Mouse (Mus musculus) small intestine, adult 2 months (tissue): ENCODE data around the gene Slc9a3r2. TPM values are rescaled to one million over a fixed set of nuclear protein-coding genes. Genes with fewer than 3 reads are reported as not detected.

Source experiments
- H3K27ac ChIP-seq: fragments of 200-500 bp; 2 replicates; pipeline ENCODE4 v1.5.1; 2012; ENCODE audit warnings: low read depth, low read length, control low read depth, inconsistent platforms; ENCODE audit not compliant: insufficient read depth
- H3K27me3 ChIP-seq: fragments of 200-500 bp; 2 replicates; pipeline ENCODE4 v1.6.1; 2012; ENCODE audit warnings: mild to moderate bottlenecking, moderate library complexity, low read length, inconsistent platforms; ENCODE audit not compliant: control insufficient read depth, insufficient read depth
- H3K36me3 ChIP-seq: fragments of 200-500 bp; 2 replicates; pipeline ENCODE4 v1.6.1; 2012; ENCODE audit warnings: mild to moderate bottlenecking, low read length, control low read depth, inconsistent platforms; ENCODE audit not compliant: control insufficient read depth, insufficient read depth
- H3K4me1 ChIP-seq: fragments of 200-500 bp; 2 replicates; pipeline ENCODE4 v1.6.1; 2012; ENCODE audit warnings: low read length, inconsistent platforms, mixed read lengths; ENCODE audit not compliant: control insufficient read depth, insufficient read depth, insufficient read length
- H3K4me3 ChIP-seq: fragments of 200-500 bp; 2 replicates; pipeline ENCODE4 v1.5.1; 2012; ENCODE audit warnings: low read depth, mild to moderate bottlenecking, control low read depth, inconsistent platforms, low read length, moderate library complexity
- CTCF ChIP-seq: fragments of 200-500 bp; IDR thresholded peaks from 2 replicates; pipeline ENCODE4 v1.5.1; 2012; ENCODE audit warnings: low read depth, mild to moderate bottlenecking, control low read depth, inconsistent platforms, low read length, moderate library complexity, mixed read lengths; ENCODE audit not compliant: insufficient replicate concordance, insufficient read length; ENCODE audit errors: extremely low read depth
- POLR2A ChIP-seq: fragments of 200-500 bp; IDR thresholded peaks from 2 replicates; pipeline ENCODE4 v1.6.1; 2012; ENCODE audit warnings: low read depth, mild to moderate bottlenecking, control low read depth, inconsistent platforms, low read length, moderate library complexity
- WGBS: fragments of 180-500 bp; shearing (Covaris S2); methylation state at CpG from one replicate; pipeline ENCODE4 v1.1.7; 2018; 5-methylcytosine and 5-hydroxymethylcytosine counted together
- polyA plus RNA-seq: library from polyadenylated mRNA; depleted of rRNA; stranded (reverse); fragments of >200 nt; gene quantifications from 2 replicates; pipeline ENCODE4 v1.2.3, GENCODE M21; 2012; rRNA removed

Slc9a3r2 gene
- polyA plus RNA-seq, 1 experiment, result 44.9 TPM

DNA sequence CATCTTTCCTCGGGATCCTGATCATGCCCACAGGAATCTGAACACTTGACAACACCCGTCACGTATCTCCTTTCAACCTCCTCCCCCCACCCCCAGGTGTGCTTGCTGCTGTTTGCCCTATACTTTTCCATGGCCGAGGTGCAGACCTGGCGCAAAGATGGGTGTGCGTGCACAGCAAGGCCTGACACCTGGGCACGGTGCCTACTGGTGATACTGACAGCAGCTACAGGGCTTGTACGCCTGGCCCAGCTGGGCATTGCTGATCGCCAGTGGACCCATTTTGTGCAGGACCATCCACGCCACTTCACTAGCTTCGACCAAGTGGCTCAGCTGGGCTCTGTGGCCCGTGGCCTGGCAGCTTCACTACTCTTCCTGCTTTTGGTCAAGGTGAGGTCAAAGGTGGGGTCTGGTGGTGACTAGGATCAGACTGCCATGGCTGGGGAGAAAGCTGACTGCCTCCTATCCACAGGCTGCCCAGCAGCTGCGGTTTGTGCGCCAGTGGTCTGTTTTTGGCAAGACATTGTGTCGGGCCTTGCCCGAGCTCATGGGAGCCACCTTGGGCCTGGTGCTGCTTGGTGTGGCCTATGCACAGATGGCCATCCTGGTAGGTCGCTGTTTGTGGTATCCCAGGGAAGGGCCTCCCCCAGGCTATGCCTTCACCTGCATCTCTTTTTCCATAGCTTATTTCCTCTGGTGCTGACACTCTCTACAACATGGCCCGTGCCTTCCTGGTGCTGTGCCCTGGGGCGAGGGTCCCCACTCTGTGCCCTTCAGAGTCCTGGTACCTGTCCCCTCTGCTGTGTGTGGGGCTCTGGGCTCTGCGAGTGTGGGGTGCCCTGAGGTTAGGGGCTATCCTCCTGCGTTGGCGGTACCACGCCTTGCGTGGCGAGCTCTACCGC lies 55.9 kb downstream of the Slc9a3r2 start:
- WGBS, result 91% methylated on average over 26 of the region's 26 CpGs

DNA sequence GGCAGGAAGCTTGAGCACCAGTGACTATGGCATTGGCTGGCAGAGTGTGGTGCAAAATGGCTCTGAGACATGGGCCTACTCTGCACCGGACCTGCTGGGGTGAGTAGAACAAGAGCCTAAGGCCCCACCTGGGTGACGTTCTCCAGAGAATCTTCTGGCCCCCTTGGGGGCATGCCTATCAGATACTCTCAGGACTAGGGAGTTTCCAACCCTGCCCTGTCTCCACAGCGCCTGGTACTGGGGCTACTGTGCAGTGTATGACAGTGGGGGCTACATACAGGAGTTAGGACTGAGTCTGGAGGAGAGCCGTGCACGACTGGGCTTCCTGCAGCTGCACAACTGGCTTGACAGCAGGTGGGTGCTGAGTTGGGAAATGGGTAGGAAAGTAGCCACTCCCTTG lies 56.9 kb downstream of the Slc9a3r2 start:
- no peaks in the 10 kb centered on the region for H3K4me1 ChIP-seq
- no peak overlapping the region for H3K4me3 ChIP-seq
- H3K36me3 ChIP-seq, result peaks cover 69% of the 10 kb centered on the region
- no peak overlapping the region for H3K27ac ChIP-seq
- H3K27me3 ChIP-seq, result no peaks in the 10 kb centered on the region
- TF ChIP-seq POLR2A (no peak), CTCF (no peak)
- 84% methylated on average over 5 of the region's 5 CpGs for WGBS

More for the DNA sequence above, 55.9 kb downstream of the Slc9a3r2 start:
- no peak overlapping the region for H3K27ac ChIP-seq
- TF ChIP-seq POLR2A (no peak), CTCF (no peak)
- peaks cover 69% of the 10 kb centered on the region for H3K36me3 ChIP-seq
- no peaks in the 10 kb centered on the region for H3K27me3 ChIP-seq
- no peaks in the 10 kb centered on the region for H3K4me1 ChIP-seq
- H3K4me3 ChIP-seq, result no peak overlapping the region

DNA sequence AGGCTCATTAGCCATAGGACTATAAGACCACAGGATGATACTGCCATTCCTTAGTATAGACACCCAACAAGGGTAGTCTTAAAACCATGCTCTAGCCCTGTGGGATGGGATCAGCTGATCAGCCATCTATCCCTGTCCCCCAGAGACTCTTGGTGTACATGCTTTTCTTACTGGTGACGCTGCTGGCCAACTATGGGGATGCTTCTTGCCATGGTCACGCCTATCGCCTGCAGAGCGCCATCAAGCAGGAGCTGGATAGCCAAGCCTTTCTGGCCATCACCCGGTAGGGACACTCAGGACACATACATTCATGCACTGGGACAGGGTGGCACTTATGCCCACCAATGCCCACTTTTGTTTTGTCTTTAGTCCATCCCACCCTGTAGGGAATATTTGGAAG lies 58.4 kb downstream of the Slc9a3r2 start:
- Histone ChIP-seq H3K27me3 (no peaks in the 10 kb centered on the region), H3K36me3 (peaks cover 67% of the 10 kb centered on the region), H3K27ac (no peak overlapping the region), H3K4me1 (no peaks in the 10 kb centered on the region), H3K4me3 (no peak overlapping the region)
- TF ChIP-seq CTCF, result no peak
- no peak for TF ChIP-seq POLR2A
- 92% methylated on average over 5 of the region's 5 CpGs for WGBS

DNA sequence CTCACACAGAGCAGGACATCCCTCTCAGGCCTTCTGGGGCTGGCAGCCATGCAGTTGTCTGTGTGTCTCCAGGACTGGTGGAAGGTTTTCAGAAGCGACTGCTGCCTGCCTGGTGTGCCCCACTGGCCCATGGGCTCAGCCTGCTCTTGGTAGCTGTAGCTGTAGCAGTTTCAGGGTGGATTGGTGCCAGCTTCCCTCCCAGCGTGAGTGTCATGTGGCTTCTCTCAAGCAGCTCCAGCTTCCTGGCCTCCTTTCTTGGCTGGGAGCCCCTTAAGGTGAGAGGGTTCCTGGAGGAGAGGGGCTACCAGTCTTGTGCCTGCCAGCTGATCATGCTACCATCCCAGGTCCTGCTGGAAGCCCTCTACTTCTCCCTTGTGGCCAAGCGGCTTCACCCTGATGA lies 59.2 kb downstream of the Slc9a3r2 start:
- Histone ChIP-seq H3K27me3 (no peaks in the 10 kb centered on the region), H3K4me1 (no peaks in the 10 kb centered on the region), H3K27ac (no peak overlapping the region), H3K36me3 (peaks cover 67% of the 10 kb centered on the region), H3K4me3 (no peak overlapping the region)
- no peak for TF ChIP-seq CTCF
- TF ChIP-seq POLR2A, result no peak
- WGBS, result 75% methylated on average over 3 of the region's 3 CpGs

Other genes starting within 250 kb of the Slc9a3r2 start
- gene Rnps1, start 235.8 kb downstream of the Slc9a3r2 start, polyA plus RNA-seq, result 44.2 and 76.7 TPM in 2 replicates
- gene Eci1, start 223.7 kb downstream of the Slc9a3r2 start, polyA plus RNA-seq, result 52.7 and 97.7 TPM in 2 replicates
- gene Dnase1l2, start 207.2 kb downstream of the Slc9a3r2 start, polyA plus RNA-seq, result 2.9 and 4.8 TPM in 2 replicates
- gene E4f1, start 180.0 kb downstream of the Slc9a3r2 start, polyA plus RNA-seq, result 52.9 and 74.5 TPM in 2 replicates
- gene Pgp, start 179.9 kb downstream of the Slc9a3r2 start, polyA plus RNA-seq, result 130 and 178 TPM in 2 replicates
- gene Bricd5, start 176.4 kb downstream of the Slc9a3r2 start, polyA plus RNA-seq, result 0.77 and 2.3 TPM in 2 replicates
- gene Mlst8, start 171.2 kb downstream of the Slc9a3r2 start, polyA plus RNA-seq, result 16.9 and 33.7 TPM in 2 replicates
- gene Caskin1, start 161.7 kb downstream of the Slc9a3r2 start, polyA plus RNA-seq, result 0.50 and 0.77 TPM in 2 replicates
- 75.8 and 113 TPM in 2 replicates for gene Traf7, start 122.4 kb downstream of the Slc9a3r2 start, polyA plus RNA-seq
- gene Rab26, start 116.1 kb downstream of the Slc9a3r2 start, polyA plus RNA-seq, result 1.2 and 6.1 TPM in 2 replicates
- 26.1 and 31.9 TPM in 2 replicates for gene Pkd1, start 100.5 kb downstream of the Slc9a3r2 start, polyA plus RNA-seq
- 52.8 and 83.5 TPM in 2 replicates for gene Tsc2, start 17.7 kb downstream of the Slc9a3r2 start, polyA plus RNA-seq
- 6.0 and 7.2 TPM in 2 replicates for gene Nthl1, start 17.6 kb downstream of the Slc9a3r2 start, polyA plus RNA-seq
- gene Npw, start 8.1 kb upstream of the Slc9a3r2 start, polyA plus RNA-seq, result 2.0 and 6.5 TPM in 2 replicates
- gene Zfp598, start 19.4 kb upstream of the Slc9a3r2 start, polyA plus RNA-seq, result 41.1 and 85.8 TPM in 2 replicates
- 1.2 and 1.3 TPM in 2 replicates for gene Syngr3, start 39.6 kb upstream of the Slc9a3r2 start, polyA plus RNA-seq
- gene Gfer, start 45.8 kb upstream of the Slc9a3r2 start, polyA plus RNA-seq, result 22.8 and 35.9 TPM in 2 replicates
- gene Noxo1, start 45.9 kb upstream of the Slc9a3r2 start, polyA plus RNA-seq, result 57.7 and 115 TPM in 2 replicates
- 26.0 and 49.6 TPM in 2 replicates for gene Tbl3, start 57.3 kb upstream of the Slc9a3r2 start, polyA plus RNA-seq
- gene Rnf151, start 67.7 kb upstream of the Slc9a3r2 start, polyA plus RNA-seq, result 0.19 TPM in 1 of 2 replicates, not detected in the other
- gene Rps2, start 67.8 kb upstream of the Slc9a3r2 start, polyA plus RNA-seq, result 1,627 and 2,207 TPM in 2 replicates
- 384 and 403 TPM in 2 replicates for gene Ndufb10, start 74.2 kb upstream of the Slc9a3r2 start, polyA plus RNA-seq
- gene Rpl3l, start 77.5 kb upstream of the Slc9a3r2 start, polyA plus RNA-seq, result 0.11 and 0.19 TPM in 2 replicates
- gene Msrb1, start 86.3 kb upstream of the Slc9a3r2 start, polyA plus RNA-seq, result 29.5 and 54.2 TPM in 2 replicates
- gene Hs3st6, start 102.7 kb upstream of the Slc9a3r2 start, polyA plus RNA-seq, result 1.7 and 2.8 TPM in 2 replicates
- gene Meiob, start 154.0 kb upstream of the Slc9a3r2 start, polyA plus RNA-seq, result not detected in 2 replicates
- gene Hagh, start 189.8 kb upstream of the Slc9a3r2 start, polyA plus RNA-seq, result 352 and 372 TPM in 2 replicates
- gene Fahd1, start 200.0 kb upstream of the Slc9a3r2 start, polyA plus RNA-seq, result 65.2 and 108 TPM in 2 replicates
- 0.42 and 1.4 TPM in 2 replicates for gene Igfals, start 215.7 kb upstream of the Slc9a3r2 start, polyA plus RNA-seq
- 33.0 and 39.9 TPM in 2 replicates for gene Nubp2, start 236.0 kb upstream of the Slc9a3r2 start, polyA plus RNA-seq
- 51.5 and 88.1 TPM in 2 replicates for gene Spsb3, start 236.3 kb upstream of the Slc9a3r2 start, polyA plus RNA-seq
- gene Eme2, start 244.8 kb upstream of the Slc9a3r2 start, polyA plus RNA-seq, result 20.3 and 21.0 TPM in 2 replicates
- gene Mrps34, start 244.8 kb upstream of the Slc9a3r2 start, polyA plus RNA-seq, result 244 and 319 TPM in 2 replicates
- gene Nme3, start 246.2 kb upstream of the Slc9a3r2 start, polyA plus RNA-seq, result 29.4 and 52.4 TPM in 2 replicates